Mouse (Mus musculus) heart, embryonic 12.5 days (tissue): ENCODE measurements around the gene Fam57b. TPM values are rescaled to one million over a fixed set of nuclear protein-coding genes. Genes with fewer than 3 reads are reported as not detected.
"Not testable (repeated sequence)": the region's sequence is repeated elsewhere in the genome, so short reads cannot be mapped to it uniquely, and the experiment has no call there.

Experiments used
- ATAC-seq: fragments of 200-750 bp; cut with Nextera tagmentation; 2 replicates; pipeline ENCODE4 v1.8.0; 2017; ENCODE audit warnings: moderate TSS enrichment, moderate library complexity; ENCODE audit not compliant: insufficient number of reproducible peaks, low FRiP score
- H3K27ac ChIP-seq: fragments of 300-500 bp; sonication (generic); 2 replicates; pipeline ENCODE4 v1.5.1; 2016; ENCODE audit warnings: mild to moderate bottlenecking, moderate library complexity; ENCODE audit not compliant: poor library complexity, severe bottlenecking
- H3K27me3 ChIP-seq: fragments of 300-500 bp; sonication (generic); replicated peaks from 2 replicates; pipeline ENCODE4 v1.6.1; 2016; ENCODE audit warnings: mild to moderate bottlenecking, moderate library complexity
- H3K36me3 ChIP-seq: fragments of 300-500 bp; sonication (generic); 2 replicates; pipeline ENCODE4 v1.6.1; 2016; ENCODE audit warnings: mild to moderate bottlenecking, moderate library complexity
- H3K4me1 ChIP-seq: fragments of 300-500 bp; sonication (generic); replicated peaks from 2 replicates; pipeline ENCODE4 v1.6.1; 2016; ENCODE audit warnings: mild to moderate bottlenecking
- H3K4me2 ChIP-seq: fragments of 300-500 bp; sonication (generic); 2 replicates; pipeline ENCODE4 v1.6.1; 2016; ENCODE audit warnings: mild to moderate bottlenecking, moderate library complexity
- H3K4me3 ChIP-seq: fragments of 300-500 bp; sonication (generic); 2 replicates; pipeline ENCODE4 v1.5.1; 2016; ENCODE audit warnings: mild to moderate bottlenecking
- H3K9ac ChIP-seq: fragments of 300-500 bp; sonication (generic); 2 replicates; pipeline ENCODE4 v1.6.1; 2016; ENCODE audit warnings: mild to moderate bottlenecking, moderate library complexity
- H3K9me3 ChIP-seq: fragments of 300-500 bp; sonication (generic); replicated peaks from 2 replicates; pipeline ENCODE4 v1.6.1; 2016; ENCODE audit warnings: mild to moderate bottlenecking, moderate library complexity
- WGBS: fragments of 180-500 bp; shearing (Covaris S2); methylation state at CpG from one replicate; pipeline ENCODE4 v1.1.7; 2016; 5-methylcytosine and 5-hydroxymethylcytosine counted together
- polyA plus RNA-seq: library from polyadenylated mRNA; unstranded; fragments of >200 nt; fragmentation: Nextera tagmentation; extraction: Ambion mirVana; gene quantifications from 2 replicates; pipeline ENCODE4 v1.2.1, GENCODE M21; 2016

The Fam57b gene
- polyA plus RNA-seq, 1 experiment from 2014 or later: 0.17 TPM

DNA sequence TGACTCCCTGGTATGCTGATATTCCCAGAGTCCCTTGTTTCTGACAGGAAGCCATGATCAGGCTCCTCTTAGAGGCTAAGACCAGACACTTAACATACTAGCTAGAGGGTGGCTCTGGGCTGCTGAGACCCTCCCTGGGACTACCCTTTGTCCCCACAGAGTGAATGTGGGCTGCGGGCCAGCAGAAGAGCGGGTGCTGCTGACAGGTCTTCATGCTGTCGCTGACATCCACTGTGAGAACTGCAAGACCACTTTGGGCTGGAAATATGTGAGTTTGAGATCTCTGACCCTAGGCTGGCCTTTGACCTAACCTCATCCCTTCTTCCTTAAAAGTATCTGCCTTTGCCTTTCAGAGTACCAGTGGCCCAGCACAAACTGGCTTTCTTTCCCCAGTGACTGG lies 19.3 kb upstream of the Fam57b start:
- no peaks in the 10 kb centered on the region for H3K9me3 ChIP-seq
- peaks cover 45% of the 10 kb centered on the region for H3K4me1 ChIP-seq
- peaks cover 22% of the 10 kb centered on the region for H3K36me3 ChIP-seq
- WGBS: 82% methylated on average over 3 of the region's 3 CpGs
- peak overlapping the region; percentile 96; the same call in 1 of the 2 replicates for H3K9ac ChIP-seq
- no peak for ATAC-seq
- no peaks in the 10 kb centered on the region for H3K27me3 ChIP-seq
- peak overlapping the region; percentile 94 for H3K4me2 ChIP-seq
- H3K27ac ChIP-seq: no peak overlapping the region
- peak overlapping the region; percentile 74 for H3K4me3 ChIP-seq

DNA sequence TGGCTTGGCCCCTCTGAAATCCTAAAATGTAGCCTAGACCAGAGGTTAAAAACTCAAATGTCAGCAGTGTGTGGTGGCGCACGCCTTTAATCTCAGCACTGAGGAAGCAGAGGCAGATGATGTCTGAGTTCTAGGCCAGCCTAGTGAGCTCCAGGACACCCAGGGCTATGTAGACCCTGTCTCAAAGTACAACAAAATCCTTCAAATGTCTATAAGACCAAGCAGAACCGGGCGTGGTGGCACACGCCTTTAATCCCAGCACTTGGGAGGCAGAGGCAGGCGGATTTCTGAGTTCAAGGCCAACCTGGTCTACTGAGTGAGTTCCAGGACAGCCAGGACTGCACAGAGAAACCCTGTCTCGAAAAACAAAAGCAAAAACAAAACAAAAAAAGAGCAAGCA lies 18.4 kb upstream of the Fam57b start:
- H3K9ac ChIP-seq, H3K27ac ChIP-seq, H3K27me3 ChIP-seq, H3K9me3 ChIP-seq, ATAC-seq, H3K4me2 ChIP-seq, H3K4me3 ChIP-seq: not testable (repeated sequence)
- Histone ChIP-seq H3K4me1 (peaks cover 45% of the 10 kb centered on the region), H3K36me3 (peaks cover 20% of the 10 kb centered on the region)
- 83% methylated on average over 7 of the region's 7 CpGs for WGBS

DNA sequence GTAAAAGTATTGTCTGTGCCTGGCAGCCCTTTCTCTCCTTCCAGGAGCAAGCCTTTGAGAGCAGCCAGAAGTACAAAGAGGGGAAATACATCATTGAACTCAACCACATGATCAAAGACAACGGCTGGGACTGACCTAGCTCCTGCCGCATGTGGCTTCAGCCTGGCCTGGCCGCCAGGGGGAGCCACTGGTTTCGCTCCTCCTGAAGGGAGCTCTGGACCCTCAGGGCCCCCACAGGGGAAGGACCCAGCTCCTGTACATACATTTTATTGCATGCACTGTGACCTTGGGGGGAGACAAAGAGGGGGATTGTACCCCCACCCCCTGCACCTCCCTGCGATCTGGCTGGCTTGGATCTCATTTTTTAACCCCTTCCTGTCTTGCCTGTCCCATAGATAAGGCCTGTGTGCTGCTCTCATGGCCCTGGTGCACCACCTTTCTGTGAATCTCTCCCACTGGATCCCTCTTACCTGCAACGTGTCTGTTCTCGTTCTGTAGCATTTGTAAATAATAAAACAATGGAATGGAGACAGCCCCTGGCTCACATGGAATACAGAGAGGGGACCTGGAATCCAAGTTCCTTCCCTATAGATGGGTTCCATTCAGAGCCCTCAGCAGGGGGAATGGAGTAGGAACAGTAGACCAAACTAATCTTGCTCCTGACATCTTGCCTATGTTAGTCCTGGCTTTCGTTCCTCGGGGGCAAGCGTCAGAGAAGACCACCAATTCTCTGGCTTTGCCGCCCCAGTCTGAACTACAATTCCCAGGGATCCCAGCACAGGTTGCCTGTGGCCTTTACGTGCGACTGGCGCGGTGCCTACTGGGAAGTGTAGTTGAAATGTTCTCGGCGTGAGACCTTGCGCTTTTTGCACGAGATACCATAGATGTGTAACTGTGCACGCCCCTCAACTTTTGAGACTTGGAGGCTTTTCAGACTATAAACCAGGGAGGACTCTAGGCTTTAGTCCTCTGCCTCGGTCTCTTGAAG lies 17.2 kb upstream of the Fam57b start:
- Histone ChIP-seq H3K4me1 (peaks cover 45% of the 10 kb centered on the region), H3K4me3 (peak overlapping the region; percentile 46), H3K36me3 (peaks cover 32% of the 10 kb centered on the region), H3K27me3 (no peaks in the 10 kb centered on the region), H3K9me3 (no peaks in the 10 kb centered on the region), H3K4me2 (peak overlapping the region; percentile 91), H3K27ac (0 out of 2 replicates have a peak overlapping the region, but pooled peaks have one; percentile 26), H3K9ac (peak overlapping the region; percentile 70)
- under 1% methylated on average over 21 of the region's 21 CpGs for WGBS
- peak; percentile 62 for ATAC-seq

DNA sequence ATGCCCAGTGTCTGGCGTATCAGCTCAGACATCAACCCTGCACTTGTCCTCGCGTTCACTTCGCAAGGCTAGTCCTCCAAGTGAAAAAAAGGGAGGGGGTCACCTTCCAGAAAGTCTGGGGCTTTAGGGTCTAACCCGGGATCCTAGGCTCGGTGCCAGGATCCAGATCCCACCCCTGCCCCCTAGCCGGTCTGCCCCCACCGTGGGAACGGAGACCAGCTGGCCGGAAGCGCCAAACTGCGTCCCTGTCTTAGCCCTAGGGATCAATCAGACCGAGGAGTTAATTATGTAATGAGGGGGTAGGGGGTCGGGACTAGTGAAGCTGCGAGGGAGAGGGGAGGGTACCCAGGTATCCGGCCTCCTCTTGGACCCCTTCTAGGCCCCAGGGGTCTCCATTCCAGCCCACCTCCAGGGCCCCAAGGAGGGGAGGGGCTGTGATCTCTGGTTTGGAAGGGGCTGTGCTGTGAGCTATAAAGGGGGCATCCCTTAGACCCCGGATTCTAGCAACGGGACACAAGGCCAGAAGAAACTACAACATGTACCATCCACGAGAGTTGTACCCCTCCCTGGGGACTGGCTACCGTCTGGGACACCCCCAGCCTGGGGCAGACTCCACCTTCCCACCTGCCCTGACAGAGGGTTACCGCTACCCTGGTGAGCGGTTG lies 16.4 kb upstream of the Fam57b start, which contains the start of gene Tbx6:
Gene Tbx6, plus strand, starts transcription at position 513 of the 665 bp plus-strand sequence.
- Histone ChIP-seq H3K9ac (peak within 1 kb of the TSS; percentile 70), H3K4me2 (peak within 1 kb of the TSS; percentile 91), H3K4me1 (peaks cover 37% of the 10 kb centered on the region), H3K9me3 (no peaks in the 10 kb centered on the region), H3K4me3 (peak within 1 kb of the TSS; percentile 46), H3K27me3 (no peaks in the 10 kb centered on the region), H3K27ac (no peak within 1 kb of the TSS), H3K36me3 (peaks cover 36% of the 10 kb centered on the region)
- WGBS: 8% methylated on average over 22 of the region's 22 CpGs
- ATAC-seq: no peak

DNA sequence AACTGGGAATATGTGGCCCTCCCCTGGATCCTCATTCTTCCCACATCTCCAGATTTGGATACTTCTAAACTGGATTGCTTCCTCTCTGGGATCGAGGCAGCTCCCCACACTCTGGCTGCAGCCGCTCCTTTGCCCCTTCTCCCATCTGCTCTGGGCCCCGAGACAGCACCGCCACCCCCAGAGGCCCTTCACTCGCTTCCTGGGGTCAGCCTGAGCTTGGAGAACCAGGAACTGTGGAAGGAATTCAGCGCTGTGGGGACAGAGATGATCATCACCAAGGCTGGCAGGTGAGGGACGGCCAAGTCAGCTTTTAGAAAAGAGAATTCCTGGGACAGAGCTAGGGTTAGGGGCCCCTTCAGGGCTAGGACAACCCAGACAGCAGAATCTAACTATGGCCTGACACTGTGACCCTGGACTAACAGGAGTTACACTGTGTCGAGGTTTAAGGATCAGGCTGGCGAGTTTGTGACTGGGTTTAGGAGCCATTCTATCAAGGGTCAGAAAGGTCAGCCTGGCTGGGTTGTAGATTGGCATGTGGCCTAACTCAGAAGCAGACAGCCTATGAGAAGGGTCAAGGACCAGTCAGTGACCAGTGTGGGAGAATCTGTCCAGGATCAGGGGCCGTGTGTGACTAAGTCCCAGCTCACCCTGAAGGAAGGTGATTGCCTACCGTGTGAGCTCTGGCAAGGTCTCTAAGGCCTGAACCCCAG lies 15.7 kb upstream of the Fam57b start:
- WGBS: 37% methylated on average over 11 of the region's 11 CpGs
- Histone ChIP-seq H3K27ac (no peak overlapping the region), H3K36me3 (peaks cover 44% of the 10 kb centered on the region), H3K9me3 (no peaks in the 10 kb centered on the region), H3K4me2 (peak overlapping the region; percentile 91), H3K27me3 (no peaks in the 10 kb centered on the region), H3K9ac (0 out of 2 replicates have a peak overlapping the region, but pooled peaks have one; percentile 70), H3K4me3 (peak overlapping the region; percentile 46; the same call in 1 of the 2 replicates), H3K4me1 (peaks cover 34% of the 10 kb centered on the region)
- ATAC-seq: no peak

DNA sequence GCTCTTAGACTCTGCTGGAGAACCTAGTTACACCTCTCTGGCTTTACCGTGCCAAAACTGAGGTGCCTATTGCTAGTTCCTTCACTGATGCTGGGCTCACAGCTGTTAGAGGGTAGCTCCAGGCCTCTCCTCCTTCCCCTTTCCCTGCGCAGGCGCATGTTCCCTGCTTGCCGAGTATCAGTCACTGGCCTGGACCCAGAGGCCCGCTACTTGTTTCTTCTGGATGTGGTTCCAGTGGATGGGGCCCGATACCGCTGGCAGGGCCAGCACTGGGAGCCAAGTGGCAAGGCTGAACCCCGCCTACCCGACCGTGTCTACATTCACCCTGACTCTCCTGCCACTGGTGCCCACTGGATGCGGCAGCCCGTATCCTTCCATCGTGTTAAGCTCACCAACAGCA lies 14.8 kb upstream of the Fam57b start:
- Histone ChIP-seq H3K4me1 (peaks cover 28% of the 10 kb centered on the region), H3K27ac (no peak overlapping the region), H3K36me3 (peaks cover 52% of the 10 kb centered on the region), H3K27me3 (no peaks in the 10 kb centered on the region), H3K4me2 (no peak overlapping the region), H3K9me3 (no peaks in the 10 kb centered on the region), H3K9ac (peak overlapping the region; percentile 7; the same call in 1 of the 2 replicates), H3K4me3 (no peak overlapping the region)
- no peak for ATAC-seq
- 80% methylated on average over 13 of the region's 13 CpGs for WGBS

DNA sequence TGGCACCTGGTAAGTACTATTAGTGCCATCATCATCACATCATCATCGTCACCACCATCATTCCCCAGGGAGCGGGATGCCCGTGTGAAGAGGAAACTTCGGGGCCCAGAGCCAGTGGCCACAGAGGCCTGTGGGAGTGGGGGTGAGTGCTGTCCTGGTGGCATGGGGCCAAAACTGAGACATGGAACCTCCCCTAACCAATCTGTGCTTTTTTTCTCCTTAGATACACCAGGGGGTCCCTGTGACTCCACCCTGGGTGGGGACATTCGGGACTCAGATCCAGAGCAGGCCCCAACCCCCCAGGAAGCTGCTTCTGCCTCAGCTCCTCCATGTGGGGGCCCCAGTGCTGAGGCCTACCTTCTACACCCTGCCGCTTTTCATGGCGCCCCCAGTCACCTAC lies 13.0 kb upstream of the Fam57b start:
- Histone ChIP-seq H3K36me3 (peaks cover 57% of the 10 kb centered on the region), H3K4me1 (peaks cover 23% of the 10 kb centered on the region), H3K4me2 (no peak overlapping the region), H3K27ac (no peak overlapping the region), H3K9ac (no peak overlapping the region), H3K4me3 (no peak overlapping the region), H3K27me3 (no peaks in the 10 kb centered on the region), H3K9me3 (no peaks in the 10 kb centered on the region)
- WGBS: 86% methylated on average over 7 of the region's 7 CpGs
- no peak for ATAC-seq

DNA sequence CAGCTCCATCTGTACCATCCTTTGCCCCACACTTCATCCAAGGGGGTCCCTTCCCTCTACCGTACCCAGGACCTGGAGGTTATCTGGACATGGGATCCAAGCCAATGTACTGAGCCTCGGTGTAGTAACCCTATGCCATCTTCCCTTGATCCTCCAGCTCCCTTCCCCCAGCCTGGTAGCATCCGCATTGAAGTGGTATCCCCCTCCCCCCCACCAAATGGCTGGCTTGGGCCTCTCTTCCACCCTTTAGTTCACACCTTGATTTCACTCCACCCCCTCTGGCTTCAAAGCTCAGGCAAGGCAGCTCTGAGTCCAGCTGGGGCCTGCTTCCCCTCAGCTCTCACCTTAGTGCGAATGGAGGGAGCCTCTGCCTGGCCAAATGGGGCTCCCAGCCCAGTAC lies 12.4 kb upstream of the Fam57b start:
- Histone ChIP-seq H3K27me3 (no peaks in the 10 kb centered on the region), H3K27ac (no peak overlapping the region), H3K4me1 (peaks cover 18% of the 10 kb centered on the region), H3K9ac (no peak overlapping the region), H3K4me2 (no peak overlapping the region), H3K9me3 (no peaks in the 10 kb centered on the region), H3K36me3 (peaks cover 63% of the 10 kb centered on the region), H3K4me3 (no peak overlapping the region)
- no peak for ATAC-seq
- 54% methylated on average over 4 of the region's 4 CpGs for WGBS

DNA sequence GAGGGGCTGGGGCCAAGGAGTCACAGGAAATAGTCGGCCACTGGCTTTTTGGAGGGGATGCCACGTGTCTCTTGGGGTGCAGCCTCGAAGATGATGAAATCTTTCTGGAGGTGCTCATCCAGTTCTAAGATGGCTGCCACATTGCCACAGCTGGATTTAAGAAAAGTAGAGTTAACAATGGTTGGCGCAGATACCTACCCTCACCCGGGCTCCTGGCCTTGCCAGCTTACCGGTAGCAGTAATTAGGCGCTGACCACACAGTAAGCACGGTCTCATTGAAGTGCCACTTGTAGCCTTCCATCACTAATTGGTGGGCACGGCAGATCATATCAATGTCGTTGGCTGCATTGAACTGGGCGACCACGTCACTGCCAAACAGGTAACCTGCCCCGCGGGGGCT lies 11.3 kb upstream of the Fam57b start:
- ATAC-seq: no peak
- H3K9ac ChIP-seq: no peak overlapping the region
- H3K4me2 ChIP-seq: no peak overlapping the region
- no peaks in the 10 kb centered on the region for H3K27me3 ChIP-seq
- 89% methylated on average over 14 of the region's 14 CpGs for WGBS
- H3K36me3 ChIP-seq: peaks cover 67% of the 10 kb centered on the region
- no peak overlapping the region for H3K4me3 ChIP-seq
- H3K9me3 ChIP-seq: no peaks in the 10 kb centered on the region
- H3K4me1 ChIP-seq: peaks cover 18% of the 10 kb centered on the region
- no peak overlapping the region for H3K27ac ChIP-seq

DNA sequence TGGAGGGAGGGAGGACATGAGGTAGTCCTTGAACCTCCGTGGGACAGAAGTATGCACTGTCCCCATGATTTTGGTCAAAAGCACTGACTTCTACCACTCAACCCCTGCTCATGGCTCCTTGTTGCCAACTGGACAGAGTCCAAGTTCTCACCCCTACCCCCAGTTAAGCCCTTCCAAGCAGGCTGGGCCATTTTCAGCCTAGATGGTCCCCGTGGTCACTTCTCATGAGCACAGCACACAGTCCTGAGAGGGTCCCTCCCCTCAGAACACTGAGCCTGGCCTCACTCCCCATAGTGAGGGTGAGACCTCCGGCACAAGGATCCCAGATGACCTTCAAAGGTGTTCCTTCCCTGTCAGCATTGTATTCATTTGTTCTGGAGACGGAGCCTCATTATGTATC lies 8.3 kb upstream of the Fam57b start:
- no peak overlapping the region for H3K27ac ChIP-seq
- no peak overlapping the region for H3K4me3 ChIP-seq
- no peaks in the 10 kb centered on the region for H3K27me3 ChIP-seq
- H3K9ac ChIP-seq: no peak overlapping the region
- H3K4me1 ChIP-seq: peaks cover 22% of the 10 kb centered on the region
- 85% methylated on average over 4 of the region's 4 CpGs for WGBS
- H3K36me3 ChIP-seq: peaks cover 66% of the 10 kb centered on the region
- no peak overlapping the region for H3K4me2 ChIP-seq
- no peaks in the 10 kb centered on the region for H3K9me3 ChIP-seq
- no peak for ATAC-seq
